Mouse (Mus musculus) myocyte (in vitro differentiated cells): ENCODE measurements at regions not wholly inside any gene's neighbourhood (a gene's known extent, or its start where the extent isn't known, plus 50 kb on each side); places are given as distances from the start of the nearest gene placed in this dataset.

Experiments used
- MYOD1 ChIP-seq, 3 experiments: IDR thresholded peaks; one replicate each; pipeline ENCODE4 v1.6.1; 2011; ENCODE audit warnings: control low read depth in 2 of 3, low read depth in 2 of 3, mild to moderate bottlenecking in 2 of 3, moderate library complexity in 1 of 3; ENCODE audit not compliant: insufficient read length in 2 of 3, control insufficient read depth in 1 of 3
- POLR2A ChIP-seq: IDR thresholded peaks from one replicate; pipeline ENCODE4 v1.6.1; 2011; ENCODE audit warnings: low read depth, mild to moderate bottlenecking, control low read depth, moderate library complexity; ENCODE audit not compliant: insufficient read length
- USF1 ChIP-seq: IDR thresholded peaks from one replicate; pipeline ENCODE4 v1.6.1; 2011; ENCODE audit warnings: low read depth, mild to moderate bottlenecking, control low read depth, moderate library complexity

DNA sequence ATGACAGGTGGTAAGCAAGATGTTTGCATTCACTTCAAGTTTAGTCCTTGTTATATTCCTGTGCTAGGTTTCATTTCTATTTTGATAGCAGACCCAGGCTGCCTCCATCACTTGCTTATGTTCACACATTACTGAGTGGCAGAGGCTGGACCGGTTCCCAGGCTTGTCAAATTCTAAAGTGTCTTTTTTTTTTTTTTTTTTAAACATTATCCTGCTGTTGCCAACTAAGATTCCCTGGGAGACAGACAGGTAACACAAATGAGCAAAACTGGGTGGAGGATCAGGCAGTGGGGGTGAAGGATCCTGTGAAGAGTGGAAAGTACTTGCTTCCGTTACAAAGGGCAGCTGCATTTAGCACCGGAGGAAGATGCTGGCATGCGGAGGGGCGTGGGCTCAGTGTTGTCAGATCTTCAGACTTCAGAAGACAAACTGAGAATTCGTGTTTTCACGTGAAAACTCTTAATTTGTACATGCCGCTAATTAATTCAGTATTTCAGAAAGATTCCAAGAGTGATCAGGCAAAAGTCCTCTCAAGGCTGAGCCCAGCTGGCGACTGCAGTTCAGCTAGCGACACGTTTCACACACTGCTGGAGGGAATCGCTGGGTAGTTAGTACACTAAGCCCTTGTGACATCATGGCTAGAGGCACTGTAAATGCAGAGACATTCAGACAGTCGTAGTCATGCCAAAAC, 576.4 kb downstream of the Fam19a2 start:
- no peak for TF ChIP-seq POLR2A
- no peak for TF ChIP-seq MYOD1 (IDR thresholded peaks at IDR 0.05; ENCODE audit: control insufficient read depth in 1 of 3, insufficient read length in 2 of 3, low read depth in 2 of 3)
- TF ChIP-seq USF1, result no peak
